Mouse (Mus musculus): ENCODE measurements around the gene Celsr1. TPM values are rescaled to one million over a fixed set of nuclear protein-coding genes. Genes with fewer than 3 reads are reported as not detected.

Gene Celsr1
- polyA plus RNA-seq, 1 experiment: 0.06 TPM

DNA sequence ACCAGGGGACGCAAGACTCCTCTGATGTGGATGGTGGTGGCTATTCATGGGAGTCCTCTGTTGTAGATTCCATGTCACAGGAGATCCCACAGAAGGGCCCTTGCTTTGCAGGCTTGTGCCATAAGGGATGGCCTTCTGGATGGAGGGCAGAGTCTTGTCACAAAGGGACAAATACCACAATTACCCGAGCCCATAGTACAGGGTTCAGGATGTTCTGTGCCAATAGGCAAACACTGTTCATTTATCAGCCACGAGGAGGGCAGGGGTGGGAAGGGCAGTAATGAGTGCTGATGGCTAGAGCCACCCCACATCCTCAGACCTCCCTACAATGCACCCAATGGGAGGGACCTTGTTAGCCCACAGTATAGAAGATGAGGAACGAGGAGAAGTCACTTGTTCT lies 71.9 kb downstream of the Celsr1 start:
- peaks cover 66% of the 10 kb centered on the region for H3K27me3 ChIP-seq (ENCODE audit: control insufficient read depth, insufficient read depth, insufficient read length)
- no peak overlapping the region for H3K4me3 ChIP-seq
- no peaks in the 10 kb centered on the region for H3K36me3 ChIP-seq (ENCODE audit: control insufficient read depth, insufficient read depth)

GRCm38 (mm10) chr15:85961131-85961530 lies 72.4 kb downstream of the Celsr1 start:
- Histone ChIP-seq H3ac (ENCODE audit: control insufficient read depth, insufficient read length) (no peak overlapping the region), H3K4me3 (no peak overlapping the region), H3K79me2 (ENCODE audit: control insufficient read depth, insufficient read depth) (no peaks in the 10 kb centered on the region), H3K36me3 (ENCODE audit: control insufficient read depth, insufficient read depth) (no peaks in the 10 kb centered on the region), H3K4me2 (ENCODE audit: low read depth) (no peak overlapping the region), H3K27me3 (ENCODE audit: control insufficient read depth, insufficient read depth, insufficient read length) (peaks cover 66% of the 10 kb centered on the region)
- no peak for TF ChIP-seq POLR2A (IDR thresholded peaks at IDR 0.05; ENCODE audit: insufficient read length, low read depth)
- no peak for TF ChIP-seq POLR2AphosphoS2 (IDR thresholded peaks at IDR 0.05; ENCODE audit: insufficient read length, low read depth)
- no peak for TF ChIP-seq USF1 (IDR thresholded peaks at IDR 0.05; ENCODE audit: low read depth)
- TF ChIP-seq TCF3 (IDR thresholded peaks at IDR 0.05; ENCODE audit: insufficient read length, low read depth): no peak
- no peak for TF ChIP-seq REST (IDR thresholded peaks at IDR 0.05; ENCODE audit: insufficient read depth, insufficient read length)
- no peak for TF ChIP-seq MYOG (IDR thresholded peaks at IDR 0.05; ENCODE audit: control insufficient read depth in 1 of 3, insufficient read depth in 1 of 3, insufficient read length in 2 of 3, low read depth in 2 of 3)
- TF ChIP-seq TCF12 (IDR thresholded peaks at IDR 0.05; ENCODE audit: insufficient read depth, poor library complexity, severe bottlenecking): no peak
- TF ChIP-seq MAX (IDR thresholded peaks at IDR 0.05; ENCODE audit: low read depth): no peak
- TF ChIP-seq SRF (IDR thresholded peaks at IDR 0.05; ENCODE audit: control insufficient read depth, insufficient read length, low read depth): no peak
- TF ChIP-seq MYOD1 (IDR thresholded peaks at IDR 0.05; ENCODE audit: control insufficient read depth in 1 of 3, insufficient read length in 2 of 3, low read depth in 2 of 3): no peak
- TF ChIP-seq CEBPB (IDR thresholded peaks at IDR 0.05; ENCODE audit: insufficient read depth, poor library complexity, severe bottlenecking): no peak
- TF ChIP-seq E2F4 (IDR thresholded peaks at IDR 0.05; ENCODE audit: insufficient read depth): no peak

More for the DNA sequence above, 71.9 kb downstream of the Celsr1 start:
- Histone ChIP-seq H3K79me2 (ENCODE audit: control insufficient read depth, insufficient read depth) (no peaks in the 10 kb centered on the region), H3ac (ENCODE audit: control insufficient read depth, insufficient read length) (no peak overlapping the region), H3K4me2 (ENCODE audit: low read depth) (no peak overlapping the region)
- TF ChIP-seq CEBPB (IDR thresholded peaks at IDR 0.05; ENCODE audit: insufficient read depth, poor library complexity, severe bottlenecking): no peak
- TF ChIP-seq SRF (IDR thresholded peaks at IDR 0.05; ENCODE audit: control insufficient read depth, insufficient read length, low read depth): no peak
- TF ChIP-seq POLR2A (IDR thresholded peaks at IDR 0.05; ENCODE audit: insufficient read length, low read depth): no peak
- no peak for TF ChIP-seq TCF3 (IDR thresholded peaks at IDR 0.05; ENCODE audit: insufficient read length, low read depth)
- TF ChIP-seq USF1 (IDR thresholded peaks at IDR 0.05; ENCODE audit: low read depth): no peak
- TF ChIP-seq MYOD1 (IDR thresholded peaks at IDR 0.05; ENCODE audit: control insufficient read depth in 1 of 3, insufficient read length in 2 of 3, low read depth in 2 of 3): no peak
- TF ChIP-seq POLR2AphosphoS2 (IDR thresholded peaks at IDR 0.05; ENCODE audit: insufficient read length, low read depth): no peak
- TF ChIP-seq MAX (IDR thresholded peaks at IDR 0.05; ENCODE audit: low read depth): no peak
- TF ChIP-seq REST (IDR thresholded peaks at IDR 0.05; ENCODE audit: insufficient read depth, insufficient read length): no peak
- no peak for TF ChIP-seq TCF12 (IDR thresholded peaks at IDR 0.05; ENCODE audit: insufficient read depth, poor library complexity, severe bottlenecking)
- no peak for TF ChIP-seq E2F4 (IDR thresholded peaks at IDR 0.05; ENCODE audit: insufficient read depth)
- TF ChIP-seq MYOG (IDR thresholded peaks at IDR 0.05; ENCODE audit: control insufficient read depth in 1 of 3, insufficient read depth in 1 of 3, insufficient read length in 2 of 3, low read depth in 2 of 3): no peak

GRCm38 (mm10) chr15:85956202-85956601 lies 77.4 kb downstream of the Celsr1 start:
- no peaks in the 10 kb centered on the region for H3K79me2 ChIP-seq (ENCODE audit: control insufficient read depth, insufficient read depth)
- H3ac ChIP-seq (ENCODE audit: control insufficient read depth, insufficient read length): no peak overlapping the region
- H3K36me3 ChIP-seq (ENCODE audit: control insufficient read depth, insufficient read depth): no peaks in the 10 kb centered on the region
- no peak overlapping the region for H3K4me2 ChIP-seq (ENCODE audit: low read depth)
- peaks cover 54% of the 10 kb centered on the region for H3K27me3 ChIP-seq (ENCODE audit: control insufficient read depth, insufficient read depth, insufficient read length)
- no peak overlapping the region for H3K4me3 ChIP-seq
- no peak for TF ChIP-seq POLR2AphosphoS2 (IDR thresholded peaks at IDR 0.05; ENCODE audit: insufficient read length, low read depth)
- TF ChIP-seq TCF3 (IDR thresholded peaks at IDR 0.05; ENCODE audit: insufficient read length, low read depth): no peak
- TF ChIP-seq SRF (IDR thresholded peaks at IDR 0.05; ENCODE audit: control insufficient read depth, insufficient read length, low read depth): no peak
- no peak for TF ChIP-seq E2F4 (IDR thresholded peaks at IDR 0.05; ENCODE audit: insufficient read depth)
- no peak for TF ChIP-seq MYOG (IDR thresholded peaks at IDR 0.05; ENCODE audit: control insufficient read depth in 1 of 3, insufficient read depth in 1 of 3, insufficient read length in 2 of 3, low read depth in 2 of 3)
- no peak for TF ChIP-seq CEBPB (IDR thresholded peaks at IDR 0.05; ENCODE audit: insufficient read depth, poor library complexity, severe bottlenecking)
- TF ChIP-seq USF1 (IDR thresholded peaks at IDR 0.05; ENCODE audit: low read depth): no peak
- no peak for TF ChIP-seq TCF12 (IDR thresholded peaks at IDR 0.05; ENCODE audit: insufficient read depth, poor library complexity, severe bottlenecking)
- no peak for TF ChIP-seq MYOD1 (IDR thresholded peaks at IDR 0.05; ENCODE audit: control insufficient read depth in 1 of 3, insufficient read length in 2 of 3, low read depth in 2 of 3)
- TF ChIP-seq POLR2A (IDR thresholded peaks at IDR 0.05; ENCODE audit: insufficient read length, low read depth): no peak
- no peak for TF ChIP-seq REST (IDR thresholded peaks at IDR 0.05; ENCODE audit: insufficient read depth, insufficient read length)
- TF ChIP-seq MAX (IDR thresholded peaks at IDR 0.05; ENCODE audit: low read depth): no peak

GRCm38 (mm10) chr15:85953458-85953857 lies 80.1 kb downstream of the Celsr1 start:
- H3K4me2 ChIP-seq (ENCODE audit: low read depth): no peak overlapping the region
- no peaks in the 10 kb centered on the region for H3K79me2 ChIP-seq (ENCODE audit: control insufficient read depth, insufficient read depth)
- no peaks in the 10 kb centered on the region for H3K36me3 ChIP-seq (ENCODE audit: control insufficient read depth, insufficient read depth)
- H3K27me3 ChIP-seq (ENCODE audit: control insufficient read depth, insufficient read depth, insufficient read length): peaks cover 49% of the 10 kb centered on the region
- TF ChIP-seq CEBPB (IDR thresholded peaks at IDR 0.05; ENCODE audit: insufficient read depth, poor library complexity, severe bottlenecking) (no peak), MYOD1 (IDR thresholded peaks at IDR 0.05; ENCODE audit: control insufficient read depth in 1 of 3, insufficient read length in 2 of 3, low read depth in 2 of 3) (no peak), REST (IDR thresholded peaks at IDR 0.05; ENCODE audit: insufficient read depth, insufficient read length) (no peak), TCF12 (IDR thresholded peaks at IDR 0.05; ENCODE audit: insufficient read depth, poor library complexity, severe bottlenecking) (no peak), TCF3 (IDR thresholded peaks at IDR 0.05; ENCODE audit: insufficient read length, low read depth) (no peak), USF1 (IDR thresholded peaks at IDR 0.05; ENCODE audit: low read depth) (no peak), MYOG (IDR thresholded peaks at IDR 0.05; ENCODE audit: control insufficient read depth in 1 of 3, insufficient read depth in 1 of 3, insufficient read length in 2 of 3, low read depth in 2 of 3) (no peak), SRF (IDR thresholded peaks at IDR 0.05; ENCODE audit: control insufficient read depth, insufficient read length, low read depth) (no peak), POLR2AphosphoS2 (IDR thresholded peaks at IDR 0.05; ENCODE audit: insufficient read length, low read depth) (no peak), POLR2A (IDR thresholded peaks at IDR 0.05; ENCODE audit: insufficient read length, low read depth) (no peak), E2F4 (IDR thresholded peaks at IDR 0.05; ENCODE audit: insufficient read depth) (no peak)
- no peak overlapping the region for H3ac ChIP-seq (ENCODE audit: control insufficient read depth, insufficient read length)
- H3K4me3 ChIP-seq: no peak overlapping the region

Data from myocyte (in vitro differentiated cells).